Mouse (Mus musculus) ES-E14 (cell line): ENCODE data around the gene Mlec.

Source experiments
- MAFK ChIP-seq: IDR thresholded peaks from 2 replicates; pipeline ENCODE4 v1.6.1; 2014; ENCODE audit warnings: mild to moderate bottlenecking, low read depth, low read length, inconsistent platforms; ENCODE audit not compliant: insufficient read depth
- ZC3H11A ChIP-seq: IDR thresholded peaks from 2 replicates; pipeline ENCODE4 v1.6.1; 2012; ENCODE audit warnings: low read depth, mild to moderate bottlenecking, inconsistent platforms, low read length, borderline replicate concordance

DNA sequence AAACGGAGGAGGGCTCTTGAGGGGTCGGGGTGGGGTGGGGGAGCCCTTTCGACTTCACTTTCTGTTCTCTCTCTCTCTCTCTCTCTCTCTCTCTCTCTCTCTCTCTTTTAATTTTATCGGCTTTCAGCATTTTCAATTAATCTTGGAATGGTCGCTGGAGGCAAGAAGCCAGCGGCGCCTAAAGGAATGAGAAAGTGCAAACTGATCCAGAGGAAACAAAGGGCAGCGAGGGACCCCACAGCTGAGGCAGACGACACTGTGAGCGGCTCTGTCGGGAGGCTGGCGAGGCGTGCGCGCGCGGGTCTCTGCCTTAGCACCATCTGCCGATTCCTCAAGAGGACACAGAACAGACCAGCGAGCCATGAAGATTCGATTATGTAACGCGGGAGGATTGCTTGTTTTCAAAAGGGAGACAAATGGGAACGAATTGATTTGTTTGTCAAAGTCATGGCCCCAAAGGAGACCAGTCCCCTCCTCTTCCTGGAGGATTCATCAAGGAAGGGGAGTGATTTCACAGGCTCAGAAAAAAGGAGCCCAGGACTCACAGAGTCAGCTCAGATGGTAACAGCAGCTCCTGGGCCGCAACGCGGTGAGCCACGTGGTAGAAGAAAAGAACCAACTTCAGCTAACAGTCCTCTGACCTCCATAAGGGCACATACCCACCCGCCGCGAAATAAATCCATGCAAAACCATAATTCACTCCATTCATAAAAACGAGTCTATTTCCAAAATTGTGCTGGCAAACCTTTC lies 46.8 kb upstream of the Mlec start:
- TF ChIP-seq MAFK (no peak), ZC3H11A (no peak)
